Comparison of ENCODE assay signal across 10 mouse cellular contexts in the genomic region with DNA sequence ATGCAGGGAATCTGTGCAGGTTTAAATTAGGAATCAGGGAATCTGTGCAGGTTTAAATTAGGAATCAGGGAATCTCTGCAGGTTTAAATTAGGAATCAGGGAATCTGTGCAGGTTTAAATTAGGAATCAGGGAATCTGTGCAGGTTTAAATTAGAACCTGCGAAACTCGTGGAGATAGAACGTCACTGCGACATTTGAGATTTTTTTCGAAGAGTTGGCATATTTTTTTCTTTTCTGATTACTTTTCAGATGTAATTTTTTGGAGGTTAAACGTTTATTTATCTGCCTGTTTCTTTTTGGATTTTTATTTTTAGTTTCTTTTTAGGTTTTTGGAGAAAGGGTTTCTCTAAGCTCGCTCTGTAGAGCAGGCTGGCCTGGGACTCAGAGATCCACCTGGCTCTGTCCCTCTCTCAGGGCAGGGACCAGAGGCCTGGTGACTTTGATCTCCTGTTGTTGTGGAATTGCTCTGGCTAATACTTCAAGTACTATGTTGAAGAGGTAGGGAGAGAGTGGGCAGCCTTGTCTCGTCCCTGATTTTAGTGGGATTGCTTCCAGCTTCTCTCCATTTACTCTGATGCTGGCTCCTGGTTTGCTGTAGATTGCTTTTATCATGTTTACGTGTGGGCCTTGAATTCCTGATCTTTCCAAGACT. TPM values are rescaled to one million over a fixed set of nuclear protein-coding genes. Genes with fewer than 3 reads are reported as not detected.
DNase-seq lines count a peak whose midpoint lies in the region; ATAC-seq and TF ChIP-seq lines count a peak whose summit lies in the region.
"Not testable (repeated sequence)": the region's sequence is repeated elsewhere in the genome, so short reads cannot be mapped to it uniquely, and the experiment has no call there.
"Had no signal": no experiment of that assay in that cellular context is flagged by ENCODE, and none has a peak within 500 bp of the region (broad histone marks: within the 10 kb centered on the region; RNA-seq: fewer than 3 reads in every experiment).

No protein-coding gene starts in this region.

- ATAC-seq in intestine, embryonic 14.5 days (replicated peaks; ENCODE audit: low FRiP score, low TSS enrichment, low read depth): peak; percentile 89
- 0 out of 2 replicates have a peak, but pooled peaks have one; percentile 35 for ATAC-seq in megakaryocyte progenitor cell, adult 5-6 weeks (replicated peaks; ENCODE audit: poor library complexity)

- H3K4me2 ChIP-seq in intestine, embryonic 14.5 days (ENCODE audit: low read length): not testable (repeated sequence)

- not testable (repeated sequence) for H3K9ac ChIP-seq in MEL (ENCODE audit: control insufficient read depth, low read depth, low read length, poor library complexity, severe bottlenecking); intestine, embryonic 14.5 days (ENCODE audit: low read length)

- DNase-seq in MEL (ENCODE audit: low read depth, low spot score): peak; percentile 44
- DNase-seq in cerebellum, postnatal 36 days: peak; percentile 22 to 25
- peak; percentile 32 to 37 for DNase-seq in frontal cortex, postnatal 25 days (ENCODE audit: low spot score in 2 of 2)
- not testable (repeated sequence) for DNase-seq in intestine, embryonic 14.5 days (ENCODE audit: low spot score)
- peak; percentile 17 to 82 for DNase-seq in left cerebral cortex, adult 18-20 months (ENCODE audit: low spot score in 2 of 2)
- peak; percentile 67 for DNase-seq in right cerebral cortex, adult 18-20 months
- DNase-seq in urinary bladder, adult 2 months (ENCODE audit: low spot score): peak; percentile 44

- TF ChIP-seq EP300 in MEL (IDR thresholded peaks at IDR 0.05; ENCODE audit: low read depth in 1 of 2, low read length in 2 of 2): not testable (repeated sequence)

- 62% methylated on average over 8 of the region's 9 CpGs for WGBS in intestine, embryonic 14.5 days

- H3K4me1 ChIP-seq in MEL (ENCODE audit: control insufficient read depth in 1 of 2, insufficient read depth in 2 of 2, low read length in 2 of 2); intestine, embryonic 14.5 days (replicated peaks; ENCODE audit: control insufficient read depth, insufficient read depth, low read length): not testable (repeated sequence)

- not testable (repeated sequence) for H3K27me3 ChIP-seq in MEL (ENCODE audit: control insufficient read depth in 1 of 2, insufficient read depth in 2 of 2, low read length in 2 of 2); intestine, embryonic 14.5 days (replicated peaks; ENCODE audit: control insufficient read depth, insufficient read depth, low read length)

- TF ChIP-seq RAD21 in MEL (IDR thresholded peaks at IDR 0.05; ENCODE audit: low read depth, low read length): not testable (repeated sequence)

- H3K27ac ChIP-seq in MEL (ENCODE audit: control insufficient read depth, low read depth, low read length); intestine, embryonic 14.5 days (ENCODE audit: low read depth): not testable (repeated sequence)

- not testable (repeated sequence) for H3K4me3 ChIP-seq in MEL (ENCODE audit: control insufficient read depth in 1 of 2, insufficient read depth in 1 of 2, low read depth in 2 of 2, low read length in 2 of 2); intestine, embryonic 14.5 days (ENCODE audit: low read depth, low read length)

- H3K9me3 ChIP-seq in MEL (replicated peaks; ENCODE audit: insufficient read depth, low read length); intestine, embryonic 14.5 days (ENCODE audit: control insufficient read depth, low read length): not testable (repeated sequence)

- peaks cover 9 to 21% of the 10 kb centered on the region in 2 experiments for H3K36me3 ChIP-seq in MEL (ENCODE audit: control insufficient read depth in 1 of 2, insufficient read depth in 2 of 2, low read length in 2 of 2)
- H3K36me3 ChIP-seq in intestine, embryonic 14.5 days (ENCODE audit: control insufficient read depth, insufficient read depth, low read length): not testable (repeated sequence)

- TF ChIP-seq CTCF in MEL (IDR thresholded peaks at IDR 0.05 in 2 of 3, conservative IDR thresholded peaks at IDR 0.05 in 1 of 3; ENCODE audit: control insufficient read depth in 1 of 3, insufficient read depth in 1 of 3, low read depth in 2 of 3, low read length in 3 of 3, poor library complexity in 1 of 3, severe bottlenecking in 1 of 3): not testable (repeated sequence)

- TF ChIP-seq POLR2A in MEL (IDR thresholded peaks at IDR 0.05; ENCODE audit: control insufficient read depth in 1 of 2, insufficient read depth in 1 of 2, low read depth in 1 of 2, low read length in 2 of 2, poor library complexity in 1 of 2): not testable (repeated sequence)

- not testable (repeated sequence) for H3K79me2 ChIP-seq in MEL (ENCODE audit: control insufficient read depth, insufficient read depth, low read length, poor library complexity)

RNA-seq across cellular contexts. Expression of gene Gm21860, which starts 31.2 kb away (rescaled TPM):
- not detected in 2 replicates for total RNA-seq in MEL (2012; rRNA removed)
- polyA plus RNA-seq in MEL (2012; ENCODE audit: insufficient read depth in 1 of 2, insufficient read length in 2 of 2, low read depth in 1 of 2, low replicate concordance in 2 of 2, missing spikeins in 1 of 2): not detected
- not detected in 2 replicates for polyA plus RNA-seq in intestine, embryonic 14.5 days (2014; fragmentation: Nextera tagmentation; extraction: Ambion mirVana)
- total RNA-seq in left cerebral cortex, adult 18-20 months (2021): not detected
- not detected in 2 replicates for total RNA-seq in megakaryocyte progenitor cell, adult 5-6 weeks (2015)
- not detected in 2 replicates for total RNA-seq in megakaryocyte progenitor cell, adult 5-6 weeks (2017)
- not detected in 2 replicates for polyA plus RNA-seq in urinary bladder, adult 2 months (2012; rRNA removed)
- total RNA-seq: heart, postnatal 14 days had no signal
- polyA plus RNA-seq: lung, embryonic 15.5 days had no signal
